Mouse (Mus musculus) brain, embryonic 18.5 days (tissue): ENCODE data around the gene Ros1.

Source experiments
- DNase-seq: peaks from one replicate; pipeline ENCODE4 v3.0.0-alpha.2; 2012; ENCODE audit warnings: low read depth, low spot score

The Ros1 gene

GRCm38 (mm10) chr10:52022413-52023212, 172.4 kb downstream of the Ros1 start, which contains the start of gene Vgll2:
TSS of gene Vgll2 (plus strand) at chr10:52022502.
- no peak for DNase-seq

- no peak for DNase-seq
These were observed 173.2 kb downstream of the Ros1 start for GRCm38 (mm10) chr10:52021736-52022394.

GRCm38 (mm10) chr10:52021231-52021630, 173.8 kb downstream of the Ros1 start:
- no peak for DNase-seq

- no peak for DNase-seq
These were observed 176.6 kb downstream of the Ros1 start for GRCm38 (mm10) chr10:52018471-52018870.
